15 mouse cellular contexts compared by ENCODE assay signal in the genomic region with DNA sequence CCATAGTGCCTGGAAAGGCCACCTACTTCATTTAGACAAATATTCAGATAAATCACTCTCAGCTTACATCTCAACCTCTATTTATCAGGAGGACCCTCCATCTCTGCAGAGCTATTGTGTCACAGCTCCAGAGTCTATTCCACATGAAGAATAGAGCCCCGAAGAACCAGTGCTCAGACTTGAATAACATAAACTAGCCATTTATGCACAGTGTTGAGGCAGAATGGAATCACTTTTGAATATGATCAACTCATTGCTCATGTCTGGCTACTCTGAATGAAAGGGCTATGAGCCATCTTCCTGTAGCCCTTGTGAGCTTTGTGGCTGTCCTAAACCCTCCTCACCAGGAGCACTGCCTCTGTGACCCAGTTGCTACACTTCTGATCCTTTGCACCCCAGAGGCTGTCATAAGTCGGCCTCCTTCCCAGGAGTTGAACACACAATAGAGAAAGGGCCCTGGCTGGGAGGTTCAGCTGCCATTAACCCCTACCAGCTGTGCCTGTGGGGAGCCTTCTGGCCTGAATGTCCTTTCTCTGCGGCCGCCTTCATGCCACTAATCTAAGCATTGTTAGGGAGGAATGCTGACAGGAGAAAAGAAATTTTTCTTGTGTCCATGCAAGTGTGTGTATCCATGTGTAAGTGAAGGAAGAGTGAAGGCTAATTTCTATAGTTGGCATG.
DNase-seq lines count a peak whose midpoint lies in the region; ATAC-seq and TF ChIP-seq lines count a peak whose summit lies in the region.
"Had no signal": no experiment of that assay in that cellular context is flagged by ENCODE, and none has a peak within 500 bp of the region (broad histone marks: within the 10 kb centered on the region; RNA-seq: fewer than 3 reads in every experiment).

No protein-coding gene starts in this region.

- TF ChIP-seq CTCF in forebrain, postnatal 0 days (IDR thresholded peaks at IDR 0.05; ENCODE audit: low read depth): no peak
- TF ChIP-seq CTCF in hindbrain, postnatal 0 days (IDR thresholded peaks at IDR 0.05; ENCODE audit: low read depth): no peak

- peaks cover 60% of the 10 kb centered on the region for H3K4me1 ChIP-seq in forebrain, embryonic 10.5 days
- 0 out of 2 replicates have a peak, but pooled peaks cover 4% of the 10 kb centered on the region for H3K4me1 ChIP-seq in forebrain, postnatal 0 days (ENCODE audit: insufficient read depth)
- H3K4me1 ChIP-seq in forebrain, embryonic 12.5 days: peaks cover 45% of the 10 kb centered on the region
- no peaks in the 10 kb centered on the region for H3K4me1 ChIP-seq in hindbrain, postnatal 0 days (ENCODE audit: insufficient read depth, low read length)
- H3K4me1 ChIP-seq: stomach, embryonic 15.5 days had no signal

- H3K27me3 ChIP-seq in forebrain, embryonic 10.5 days (ENCODE audit: poor library complexity, severe bottlenecking): peaks cover 97% of the 10 kb centered on the region
- H3K27me3 ChIP-seq in forebrain, postnatal 0 days (ENCODE audit: insufficient read depth, low read length): peaks cover 3% of the 10 kb centered on the region
- peaks cover 69% of the 10 kb centered on the region for H3K27me3 ChIP-seq in forebrain, embryonic 12.5 days
- H3K27me3 ChIP-seq in hindbrain, postnatal 0 days (ENCODE audit: insufficient read depth, low read length): peaks cover 47% of the 10 kb centered on the region
- H3K27me3 ChIP-seq: stomach, embryonic 15.5 days had no signal

- peak overlapping the region; percentile 1 for H3K4me3 ChIP-seq in forebrain, embryonic 10.5 days
- H3K4me3 ChIP-seq in forebrain, postnatal 0 days (ENCODE audit: low read depth, low read length): no peak overlapping the region
- H3K4me3 ChIP-seq in forebrain, embryonic 12.5 days (replicated peaks): no peak overlapping the region
- H3K4me3 ChIP-seq in hindbrain, postnatal 0 days (ENCODE audit: low read length): no peak overlapping the region
- H3K4me3 ChIP-seq: stomach, embryonic 15.5 days had no signal

- H3K27ac ChIP-seq in forebrain, embryonic 10.5 days: peak overlapping the region; percentile 56
- H3K27ac ChIP-seq in forebrain, postnatal 0 days (ENCODE audit: low read depth, low read length): no peak overlapping the region
- H3K27ac ChIP-seq in forebrain, embryonic 12.5 days: 0 out of 2 replicates have a peak overlapping the region, but pooled peaks have one; percentile 31
- no peak overlapping the region for H3K27ac ChIP-seq in hindbrain, postnatal 0 days
- H3K27ac ChIP-seq: liver, embryonic 14.5 days; macrophage; stomach, embryonic 15.5 days had no signal

- no peak for ATAC-seq in forebrain, postnatal 0 days
- ATAC-seq in forebrain, embryonic 12.5 days (ENCODE audit: low FRiP score): peak; percentile 74
- peak; percentile 70 for ATAC-seq in hindbrain, postnatal 0 days
- ATAC-seq in erythroid progenitor cell, adult 5-6 weeks (replicated peaks; ENCODE audit: low FRiP score, poor library complexity, severe bottlenecking): no peak
- ATAC-seq: intestine, postnatal 0 days had no signal

- H3K4me2 ChIP-seq in forebrain, postnatal 0 days (ENCODE audit: low read depth): no peak overlapping the region
- no peak overlapping the region for H3K4me2 ChIP-seq in forebrain, embryonic 12.5 days
- H3K4me2 ChIP-seq in hindbrain, postnatal 0 days (ENCODE audit: low read depth, low read length): no peak overlapping the region
- H3K4me2 ChIP-seq: stomach, embryonic 15.5 days had no signal

- H3K9ac ChIP-seq in forebrain, postnatal 0 days: no peak overlapping the region
- no peak overlapping the region for H3K9ac ChIP-seq in forebrain, embryonic 12.5 days
- H3K9ac ChIP-seq in hindbrain, postnatal 0 days (replicated peaks; ENCODE audit: low read length): no peak overlapping the region
- H3K9ac ChIP-seq: liver, embryonic 14.5 days; stomach, embryonic 15.5 days had no signal

- 15% methylated on average over 4 of the region's 4 CpGs for WGBS in forebrain, embryonic 10.5 days
- 13% methylated on average over 4 of the region's 4 CpGs for WGBS in forebrain, postnatal 0 days
- WGBS in forebrain, embryonic 12.5 days: 5% methylated on average over 4 of the region's 4 CpGs
- 12% methylated on average over 4 of the region's 4 CpGs for WGBS in hindbrain, postnatal 0 days

- H3K36me3 ChIP-seq in forebrain, embryonic 10.5 days (replicated peaks): no peaks in the 10 kb centered on the region
- no peaks in the 10 kb centered on the region for H3K36me3 ChIP-seq in forebrain, postnatal 0 days (ENCODE audit: insufficient read depth)
- H3K36me3 ChIP-seq in forebrain, embryonic 12.5 days (replicated peaks): no peaks in the 10 kb centered on the region
- no peaks in the 10 kb centered on the region for H3K36me3 ChIP-seq in hindbrain, postnatal 0 days (ENCODE audit: insufficient read depth, low read length)
- H3K36me3 ChIP-seq: stomach, embryonic 15.5 days had no signal

- DNase-seq in forebrain, embryonic 10.5 days (ENCODE audit: extremely low spot score, low spot score): peak; percentile 85
- DNase-seq in forebrain, postnatal 0 days: no peak
- peak; percentile 29 for DNase-seq in hindbrain, postnatal 0 days (ENCODE audit: low spot score)
- DNase-seq in retina, embryonic 14.5 days (ENCODE audit: low spot score): peak; percentile 87
- no peak for DNase-seq in layer of hippocampus, adult 8-10 months (ENCODE audit: low spot score in 2 of 2)
- no peak for DNase-seq in adrenal gland, postnatal 36 days
- DNase-seq: cerebellum, adult 9-10 months; heart, postnatal 10 days; right cerebral cortex, postnatal 4 days had no signal

- peaks cover 9% of the 10 kb centered on the region for H3K9me3 ChIP-seq in forebrain, embryonic 10.5 days
- H3K9me3 ChIP-seq in forebrain, postnatal 0 days (ENCODE audit: low read length): no peaks in the 10 kb centered on the region
- H3K9me3 ChIP-seq in forebrain, embryonic 12.5 days: 0 out of 2 replicates have a peak, but pooled peaks cover 8% of the 10 kb centered on the region
- H3K9me3 ChIP-seq in hindbrain, postnatal 0 days (ENCODE audit: low read length): no peaks in the 10 kb centered on the region
- H3K9me3 ChIP-seq: stomach, embryonic 15.5 days had no signal

Comparison
In these comparisons a context has a peak if more than half of its experiments do, and no peak if none do; other contexts are left out.
1. DNase-seq: peak in forebrain, embryonic 10.5 days (single experiment), hindbrain, postnatal 0 days (single experiment) and retina, embryonic 14.5 days (single experiment); none in forebrain, postnatal 0 days (single experiment), layer of hippocampus, adult 8-10 months (0 of 2) and adrenal gland, postnatal 36 days (0 of 2).
2. H3K27ac ChIP-seq: peak in forebrain, embryonic 10.5 days (single experiment) and forebrain, embryonic 12.5 days (single experiment); none in forebrain, postnatal 0 days (single experiment) and hindbrain, postnatal 0 days (single experiment).
3. ATAC-seq: peak in forebrain, embryonic 12.5 days (single experiment) and hindbrain, postnatal 0 days (single experiment); none in forebrain, postnatal 0 days (single experiment) and erythroid progenitor cell, adult 5-6 weeks (single experiment).